Mouse (Mus musculus) CH12F3 (cell line): Measurements from ENCODE around the gene Gad1.

Source experiments
- in situ Hi-C: fragments of 300-500 bp; cut with MboI; formaldehyde crosslinking; loops from 2 replicates; pipeline ENCODE4 v1.14.3; 2020; ENCODE audit warnings: low sequenced_read_pairs

Gad1 gene

DNA sequence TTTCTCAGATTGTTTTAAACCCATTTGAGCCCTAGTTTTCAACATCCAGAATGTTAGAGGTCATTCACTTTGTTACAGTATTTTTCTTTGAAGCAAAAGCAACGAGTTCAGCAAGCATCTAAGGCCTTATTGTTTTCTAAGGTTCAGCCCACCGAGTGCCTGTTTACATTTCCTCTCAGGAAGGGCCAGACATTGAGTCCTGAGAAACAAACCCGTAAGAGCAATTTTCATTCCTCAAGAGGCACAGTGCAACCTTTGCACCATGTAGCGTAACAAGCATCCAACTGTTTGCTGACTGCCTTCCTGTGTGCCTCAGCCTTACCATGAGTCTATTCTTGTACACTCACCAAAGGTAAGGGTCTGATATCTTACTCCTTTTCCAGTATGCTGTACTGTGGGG, at the start of gene Gad1:
TSS of gene Gad1 (plus strand) at position 301 of the 400 bp plus-strand sequence.
- in situ Hi-C loops = no loop called here

DNA sequence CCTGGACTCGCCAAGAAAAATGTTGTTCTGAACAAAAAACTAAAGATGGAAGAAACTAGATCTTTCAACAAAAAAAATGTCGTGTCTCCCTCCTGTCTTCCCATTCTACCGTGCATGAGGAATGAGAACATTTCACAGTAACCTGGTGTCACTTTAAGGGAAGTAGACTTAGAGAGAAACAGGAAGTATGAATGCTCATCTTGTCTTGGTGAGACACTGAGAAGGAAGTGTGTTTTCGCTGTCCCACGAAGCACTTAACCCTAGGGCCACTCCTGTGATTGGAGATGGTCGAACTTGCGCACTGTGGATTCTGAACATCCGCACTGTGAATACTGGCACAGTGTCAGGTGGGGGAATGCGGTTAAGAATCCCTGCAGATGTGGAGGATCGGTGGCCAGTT, 49.4 kb upstream of the Gad1 start:
- in situ Hi-C loops = no loop called here

DNA sequence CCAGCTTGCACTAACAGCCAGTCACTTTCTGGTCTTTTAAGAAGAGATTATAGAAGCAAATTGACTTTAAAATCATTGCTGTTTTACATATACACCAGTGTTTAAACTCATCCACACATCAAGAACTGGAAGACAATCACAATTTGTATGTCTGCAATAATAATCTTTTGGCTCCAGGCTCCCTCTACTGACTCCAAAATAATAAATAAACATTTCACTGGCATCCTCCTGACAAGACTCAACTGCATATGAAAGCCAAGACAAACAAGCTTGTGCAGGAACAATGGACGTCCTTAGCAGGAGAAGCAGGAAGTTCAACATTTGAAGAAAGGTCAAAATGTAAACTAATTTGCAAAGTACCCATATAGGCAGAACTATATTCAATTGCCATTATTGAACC, 47.6 kb upstream of the Gad1 start:
- in situ Hi-C loops = no loop called here

DNA sequence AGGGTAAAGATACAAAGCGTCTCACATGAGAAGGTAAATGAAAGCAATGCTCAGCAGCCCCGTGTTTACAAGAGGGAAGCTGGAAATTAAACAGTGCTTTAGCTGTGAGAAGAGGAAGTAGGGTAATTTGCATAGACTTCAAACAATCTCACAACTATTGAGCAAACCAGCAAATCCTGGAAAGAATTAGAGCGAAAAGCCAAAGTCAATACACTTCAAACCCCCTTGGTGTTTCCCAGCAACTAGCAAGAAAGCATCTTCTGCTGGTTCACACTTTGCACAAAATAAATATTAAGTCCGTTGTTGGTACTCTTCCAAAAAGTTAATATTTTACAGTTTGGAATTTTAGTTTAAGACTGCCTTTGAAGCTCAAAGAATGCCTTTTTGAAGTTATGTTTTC, 47.0 kb upstream of the Gad1 start:
- in situ Hi-C loops = no loop called here

DNA sequence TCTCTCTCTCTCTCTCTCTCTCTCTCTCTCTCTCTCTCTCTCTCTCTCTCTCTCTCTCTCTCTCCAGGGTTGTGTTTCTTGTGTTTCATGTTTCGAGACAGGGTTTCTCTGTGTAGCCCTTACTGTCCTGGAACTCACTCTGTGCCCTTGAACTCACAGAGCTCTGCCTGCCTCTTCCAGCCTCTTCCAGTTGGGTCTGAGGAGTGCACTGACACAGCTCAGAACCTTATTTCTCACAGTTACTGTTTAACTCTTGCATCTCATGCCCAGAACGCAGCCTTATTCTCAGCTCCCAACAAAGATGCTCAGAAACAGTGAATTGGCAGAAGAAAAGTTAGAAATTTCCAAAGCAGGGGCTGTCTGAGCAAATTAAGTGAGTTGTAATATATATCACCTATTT, 46.5 kb upstream of the Gad1 start:
- in situ Hi-C loops = no loop called here

DNA sequence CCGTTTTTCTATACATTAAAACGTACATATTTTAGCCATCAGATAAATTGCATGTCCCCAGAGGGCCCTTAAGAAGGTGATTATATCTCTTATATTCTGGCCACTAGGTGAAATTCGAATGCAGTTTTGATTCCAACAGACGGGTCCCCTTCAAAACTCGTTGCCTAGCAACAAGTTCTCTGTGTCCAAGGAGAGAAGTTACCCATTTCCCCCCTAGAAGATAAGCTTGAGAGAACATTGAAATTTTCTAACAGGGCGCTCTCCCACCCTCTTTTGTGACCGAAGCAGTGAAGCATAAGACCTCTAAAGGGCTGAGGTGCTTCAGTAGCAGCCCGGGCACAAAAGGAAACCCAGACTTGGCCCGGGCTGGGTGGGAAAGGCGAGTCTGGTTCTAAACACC, 44.4 kb upstream of the Gad1 start, which contains the start of gene Erich2:
TSS of gene Erich2 (plus strand) at position 324 of the 400 bp plus-strand sequence.
- in situ Hi-C loops = no loop called here

DNA sequence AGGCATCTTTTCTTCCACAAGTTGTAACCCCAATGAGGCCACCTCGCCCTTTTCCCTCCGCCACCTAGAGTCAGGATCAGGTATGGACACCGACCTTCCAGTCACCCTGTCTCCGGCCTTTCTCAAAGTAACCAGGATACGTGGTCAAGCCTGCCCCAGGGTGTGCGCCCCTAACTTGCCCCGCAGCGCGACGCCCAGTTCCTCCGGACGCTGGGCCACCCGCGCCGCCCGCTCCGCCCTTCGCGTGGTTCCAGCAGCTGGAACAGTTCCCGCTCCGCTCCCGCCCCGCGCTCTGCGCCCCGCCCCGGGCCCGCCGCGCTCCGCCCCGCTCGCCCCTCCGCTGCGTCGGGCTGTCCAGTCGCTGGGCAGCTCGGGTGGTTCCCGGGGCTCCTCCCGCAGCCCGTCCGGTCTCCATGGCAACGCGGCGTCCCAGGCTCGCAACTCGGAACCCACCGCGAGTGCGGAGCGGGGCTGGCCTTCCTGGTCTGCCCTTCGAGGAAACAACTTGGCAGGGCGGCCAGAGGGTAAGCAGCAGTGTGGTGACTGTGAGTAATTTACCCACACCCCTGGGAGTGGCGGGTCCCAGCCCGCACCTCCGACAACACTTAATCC, 43.7 kb upstream of the Gad1 start:
- in situ Hi-C loops = no loop called here

DNA sequence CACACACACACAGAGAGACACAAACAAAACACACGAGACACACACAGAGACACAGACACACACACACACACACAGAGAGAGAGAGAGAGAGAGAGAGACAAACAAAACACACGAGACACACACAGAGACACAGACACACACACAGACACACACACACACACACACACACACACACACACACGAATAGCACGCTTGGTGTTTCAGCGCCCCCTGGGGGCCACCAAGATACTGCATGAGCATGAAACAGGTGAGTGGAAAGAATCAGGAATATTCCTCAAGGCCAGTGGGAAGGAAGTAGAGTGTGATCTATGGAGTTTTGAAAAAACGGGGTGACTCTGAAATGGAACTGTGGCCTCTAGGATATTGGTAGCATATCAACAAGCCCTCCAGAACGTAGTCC, 14.6 kb upstream of the Gad1 start:
- in situ Hi-C loops = loop anchor here (10.0 to 25.0 kb wide), 2 partner anchors 313 to 401 kb away; no protein-coding TSS in a partner anchor

DNA sequence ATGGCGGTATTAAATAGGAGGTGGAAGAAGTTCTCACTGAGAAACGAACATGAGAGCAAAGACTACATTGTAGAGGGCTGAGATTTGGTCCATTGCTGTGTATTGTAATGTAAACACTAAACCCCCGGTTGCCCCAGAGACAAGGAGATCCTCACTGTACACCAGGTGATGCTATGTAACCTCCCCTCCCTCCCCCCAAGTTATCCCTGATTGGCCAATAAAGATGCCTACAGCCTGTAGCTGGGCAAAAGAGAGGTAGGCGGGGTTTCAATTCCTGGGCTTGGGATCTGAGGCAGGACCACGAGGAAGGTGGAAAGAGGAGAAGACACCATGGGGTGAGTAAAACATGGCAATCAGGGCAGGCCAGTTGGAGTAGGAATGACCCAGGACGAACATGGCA, 2.2 kb upstream of the Gad1 start:
- in situ Hi-C loops = no loop called here

DNA sequence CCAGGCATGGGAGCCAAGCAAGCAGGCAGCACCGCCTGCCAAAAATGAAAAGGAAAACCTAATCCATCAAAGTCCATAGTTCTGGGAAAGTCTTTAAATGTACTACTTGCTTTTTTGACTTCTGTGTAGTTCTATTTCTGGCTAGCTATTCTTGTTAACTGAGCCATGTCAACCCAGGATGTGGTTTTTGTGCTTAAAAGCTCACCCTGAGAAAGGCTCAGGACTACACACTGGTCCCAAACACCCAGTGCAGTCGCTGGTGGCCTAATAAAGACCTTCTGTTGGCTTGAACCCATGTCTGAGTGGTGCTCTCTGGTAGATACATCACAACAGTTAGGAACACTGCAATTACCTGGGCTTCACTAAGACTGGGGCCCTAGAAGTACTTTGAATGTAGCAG, 1.4 kb upstream of the Gad1 start:
- in situ Hi-C loops = no loop called here

DNA sequence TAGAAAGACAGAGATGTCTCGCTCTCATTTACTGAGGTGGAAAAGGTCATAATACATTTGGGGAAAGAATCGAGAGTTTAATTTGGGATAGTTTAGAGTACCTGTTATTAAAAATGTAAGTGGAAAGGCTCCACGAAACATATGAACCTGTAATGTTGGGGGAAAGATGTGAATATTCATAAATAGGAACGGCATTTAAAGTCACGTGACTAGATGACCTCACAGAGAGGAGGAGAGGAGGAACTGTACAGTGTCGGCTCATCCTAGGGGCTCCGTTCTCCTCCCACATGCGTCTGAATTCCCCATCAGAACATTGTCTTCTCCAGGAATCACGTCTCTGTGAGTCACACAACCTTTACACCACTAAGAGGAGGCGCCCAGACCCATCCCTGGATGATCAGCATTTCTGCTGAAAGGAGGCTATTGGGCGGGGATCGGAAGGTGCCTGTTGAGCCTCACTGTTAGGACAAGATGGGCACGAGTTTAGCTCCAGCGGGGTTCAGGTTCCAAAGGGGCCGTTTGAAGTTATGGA, 739 bp upstream of the Gad1 start:
- in situ Hi-C loops = no loop called here

DNA sequence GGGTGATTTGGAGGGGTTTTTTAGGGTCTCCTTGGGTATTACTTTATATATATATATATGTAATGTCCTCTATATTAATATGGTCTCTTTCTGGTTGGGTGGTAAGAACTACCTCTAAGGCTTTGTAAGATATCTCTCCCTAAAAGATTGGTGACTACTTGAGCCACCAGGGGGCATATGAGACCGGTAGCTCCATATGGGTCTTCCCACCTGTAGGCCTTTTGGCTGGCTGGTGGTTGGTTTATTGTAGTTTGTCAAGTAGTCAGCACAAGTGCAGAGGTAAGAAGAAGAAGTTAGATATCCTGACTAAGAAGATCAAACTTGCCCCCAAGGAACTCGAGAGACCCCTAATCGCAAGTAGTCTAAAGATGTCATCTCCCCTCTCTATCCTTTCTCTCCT, 954 bp downstream of the Gad1 start:
- in situ Hi-C loops = no loop called here

DNA sequence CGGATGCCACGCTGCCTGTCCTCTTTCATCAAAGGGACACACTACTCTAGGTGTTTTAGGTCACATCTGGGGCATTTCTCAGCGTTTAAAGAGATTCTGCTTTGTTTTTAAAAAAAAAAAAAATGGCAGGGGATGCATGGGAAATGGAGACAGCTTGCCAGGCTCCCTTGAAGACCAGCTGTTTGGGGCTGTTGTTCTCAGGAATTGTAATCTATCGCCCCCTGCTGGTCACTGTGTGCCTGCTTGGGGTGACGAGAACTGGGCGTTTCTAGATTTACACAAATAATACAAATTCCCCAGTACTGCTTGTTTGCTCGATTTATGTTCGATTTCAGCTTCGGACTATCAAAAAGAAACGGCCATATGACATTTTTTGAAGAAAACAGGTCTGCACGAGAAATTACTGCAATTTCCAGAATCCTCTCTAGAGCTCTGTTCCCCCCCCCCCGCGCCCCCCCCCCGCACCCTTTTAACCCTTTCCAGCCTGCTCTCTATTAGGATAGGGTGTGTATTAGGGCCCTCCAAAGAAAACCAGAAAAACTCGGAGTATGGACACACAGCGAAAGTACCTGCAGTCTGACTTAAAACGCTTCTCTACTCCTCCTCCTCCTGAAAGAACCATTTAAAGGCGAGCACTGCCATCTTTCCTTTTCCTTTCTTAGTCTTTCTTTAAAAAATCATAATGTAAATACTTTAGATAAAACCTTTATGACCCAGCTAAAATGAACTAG, 5.4 kb downstream of the Gad1 start:
- in situ Hi-C loops = no loop called here

DNA sequence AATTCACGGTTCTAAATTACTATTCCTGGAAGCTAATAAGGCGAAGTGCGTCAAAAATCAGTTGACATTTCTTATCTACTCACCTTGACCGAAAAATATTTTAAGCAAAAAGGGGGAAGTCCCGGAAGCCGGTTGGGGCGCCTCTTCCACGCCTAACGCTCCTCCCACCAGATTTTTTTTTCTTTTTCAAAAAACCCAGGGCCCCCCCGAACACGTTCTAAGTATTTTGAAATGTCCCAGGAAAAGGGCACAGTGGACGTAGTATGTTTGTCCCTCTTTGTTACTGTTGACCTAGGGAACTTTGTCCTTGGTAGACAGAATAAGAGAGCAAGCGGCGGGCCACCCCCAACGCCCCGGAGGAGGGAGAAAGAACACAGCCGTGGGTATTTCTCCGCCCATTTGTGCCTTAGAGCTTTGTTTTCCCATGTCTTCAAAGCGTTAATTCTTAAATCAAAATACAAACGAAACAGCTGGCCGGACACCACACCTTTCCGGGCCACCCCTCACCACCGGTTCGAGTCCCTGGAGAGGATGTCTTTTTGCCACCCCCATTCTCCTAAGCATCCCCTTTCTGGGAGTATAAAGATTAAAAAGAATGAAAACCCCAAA, 6.1 kb downstream of the Gad1 start:
- in situ Hi-C loops = no loop called here

DNA sequence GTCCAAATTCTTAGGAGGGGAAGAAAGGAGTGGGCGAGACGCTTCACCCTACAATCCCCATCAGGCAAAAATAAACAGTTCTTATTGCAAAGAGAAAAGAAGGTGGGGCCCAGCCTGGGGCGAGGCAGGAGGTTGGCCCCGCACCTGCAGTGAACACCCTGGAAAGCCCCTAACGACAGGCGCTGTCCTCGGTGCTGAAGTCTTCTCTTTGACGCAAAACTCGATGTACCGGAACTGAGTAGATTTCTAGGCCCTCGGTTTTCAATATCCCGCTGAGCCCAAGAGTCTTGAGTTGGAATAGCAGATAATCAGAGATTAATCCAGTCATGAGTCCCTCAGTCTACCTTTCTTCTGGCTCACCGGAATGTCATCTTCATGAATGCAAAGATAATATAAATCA, 6.6 kb downstream of the Gad1 start:
- in situ Hi-C loops = no loop called here

DNA sequence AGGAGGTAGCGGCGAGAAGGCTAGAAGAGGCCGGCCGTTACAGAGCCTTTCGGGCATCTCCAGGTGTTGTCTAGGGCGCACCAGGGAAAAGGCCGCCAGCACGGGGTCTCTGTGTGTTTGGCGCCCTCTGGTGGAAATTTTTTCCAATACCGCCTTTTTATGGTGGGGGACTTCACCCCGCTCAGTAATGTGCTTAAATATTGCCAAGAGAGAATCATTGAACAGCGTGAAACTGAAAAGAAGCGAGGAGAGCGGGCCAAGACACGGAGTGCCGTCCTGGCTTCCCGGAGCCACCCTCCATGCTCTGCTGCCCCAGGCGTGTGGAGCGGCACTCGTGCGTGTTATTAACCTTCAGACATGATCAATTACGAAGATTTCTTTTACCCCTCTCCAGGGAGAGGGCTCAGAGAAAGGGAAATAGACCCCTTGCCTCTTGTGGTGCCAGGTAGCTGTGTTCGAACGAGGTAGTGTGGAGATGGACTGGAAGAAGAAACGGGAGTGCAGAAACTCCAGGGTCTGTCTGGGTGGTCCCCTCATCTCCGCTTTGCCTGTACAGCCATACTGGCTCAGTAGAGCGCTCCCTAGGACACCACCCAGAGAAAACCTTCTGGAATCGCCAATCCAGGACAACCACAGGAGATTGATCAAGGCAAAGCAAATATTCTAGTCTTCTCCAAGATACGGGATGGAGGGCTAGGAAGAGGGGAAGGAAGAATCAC, 8.4 kb downstream of the Gad1 start:
- in situ Hi-C loops = no loop called here

DNA sequence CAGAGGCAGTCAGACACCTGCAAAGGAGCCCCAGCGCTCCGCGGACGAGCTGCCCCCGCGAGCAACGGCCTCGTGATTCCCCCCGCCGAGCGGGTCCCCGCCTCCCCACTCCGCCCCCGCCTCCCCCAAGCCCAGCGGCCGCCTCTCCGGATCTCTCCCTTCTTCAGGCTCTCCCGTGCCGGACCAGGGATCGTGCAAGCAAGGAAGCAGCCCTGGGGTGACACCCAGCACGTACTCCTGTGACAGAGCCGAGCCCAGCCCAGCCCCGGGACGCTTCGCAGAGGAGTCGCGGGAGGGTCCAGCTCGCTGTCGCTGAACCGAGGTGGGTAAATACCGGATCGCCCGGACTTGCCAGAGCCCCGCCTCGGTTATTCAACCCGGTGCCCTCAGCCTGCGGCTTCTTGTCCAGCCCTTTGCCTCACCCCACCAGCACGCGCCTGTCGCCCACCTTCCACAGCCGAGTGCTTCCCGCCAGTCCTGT, 9.2 kb downstream of the Gad1 start:
- in situ Hi-C loops = no loop called here

DNA sequence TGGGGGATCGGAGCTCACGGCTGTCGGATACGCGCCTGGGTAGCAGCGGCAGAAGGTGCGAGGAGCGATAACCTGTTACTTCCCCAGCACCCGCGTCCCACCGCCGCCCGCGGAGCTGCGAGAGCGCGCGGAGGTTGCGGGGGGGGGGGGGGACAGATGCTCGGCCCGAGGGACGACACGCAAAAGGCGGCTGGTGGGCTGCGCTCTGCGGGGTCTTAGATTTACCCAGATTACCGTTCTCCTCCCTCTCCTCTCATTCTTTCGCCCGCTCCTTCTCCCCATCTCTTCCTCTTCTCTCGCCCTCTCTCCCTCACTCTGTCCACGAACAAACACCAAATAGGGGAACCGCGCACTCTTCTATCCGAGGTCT, 9.7 kb downstream of the Gad1 start:
- in situ Hi-C loops = no loop called here

DNA sequence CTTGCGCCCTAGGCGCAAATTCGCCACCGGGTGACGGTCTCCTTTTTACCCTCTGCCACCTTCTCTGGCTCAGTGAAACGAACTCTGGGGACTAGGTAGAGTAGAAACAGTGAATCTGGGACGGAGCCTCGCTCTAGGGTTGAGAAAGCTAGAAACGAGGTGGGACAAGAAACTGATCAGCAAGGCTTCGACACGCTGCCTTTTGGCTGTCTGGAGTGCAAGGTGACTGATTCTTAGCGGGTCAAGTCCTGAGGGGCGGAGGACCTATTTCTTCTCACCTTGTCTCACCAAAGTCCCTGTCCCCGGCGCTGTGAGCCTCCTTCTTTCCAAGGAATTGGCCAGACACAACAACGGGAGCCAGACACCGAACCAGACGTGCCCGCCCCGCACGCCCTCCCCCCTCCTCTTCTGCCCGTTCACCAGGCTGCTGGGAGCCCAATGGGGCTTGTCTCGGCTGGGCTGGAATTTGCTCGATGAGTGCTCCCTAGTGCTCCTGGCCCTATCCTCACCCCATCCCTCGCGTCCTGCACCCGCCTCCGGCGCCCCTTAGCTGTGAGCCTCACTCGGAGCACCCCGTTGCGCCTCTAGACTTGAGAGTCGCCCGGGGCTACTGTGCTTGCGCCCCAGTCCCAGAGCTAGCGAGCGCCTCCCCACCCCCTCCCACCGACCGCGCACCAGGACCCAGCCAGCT, 10.3 kb downstream of the Gad1 start:
- in situ Hi-C loops = no loop called here

DNA sequence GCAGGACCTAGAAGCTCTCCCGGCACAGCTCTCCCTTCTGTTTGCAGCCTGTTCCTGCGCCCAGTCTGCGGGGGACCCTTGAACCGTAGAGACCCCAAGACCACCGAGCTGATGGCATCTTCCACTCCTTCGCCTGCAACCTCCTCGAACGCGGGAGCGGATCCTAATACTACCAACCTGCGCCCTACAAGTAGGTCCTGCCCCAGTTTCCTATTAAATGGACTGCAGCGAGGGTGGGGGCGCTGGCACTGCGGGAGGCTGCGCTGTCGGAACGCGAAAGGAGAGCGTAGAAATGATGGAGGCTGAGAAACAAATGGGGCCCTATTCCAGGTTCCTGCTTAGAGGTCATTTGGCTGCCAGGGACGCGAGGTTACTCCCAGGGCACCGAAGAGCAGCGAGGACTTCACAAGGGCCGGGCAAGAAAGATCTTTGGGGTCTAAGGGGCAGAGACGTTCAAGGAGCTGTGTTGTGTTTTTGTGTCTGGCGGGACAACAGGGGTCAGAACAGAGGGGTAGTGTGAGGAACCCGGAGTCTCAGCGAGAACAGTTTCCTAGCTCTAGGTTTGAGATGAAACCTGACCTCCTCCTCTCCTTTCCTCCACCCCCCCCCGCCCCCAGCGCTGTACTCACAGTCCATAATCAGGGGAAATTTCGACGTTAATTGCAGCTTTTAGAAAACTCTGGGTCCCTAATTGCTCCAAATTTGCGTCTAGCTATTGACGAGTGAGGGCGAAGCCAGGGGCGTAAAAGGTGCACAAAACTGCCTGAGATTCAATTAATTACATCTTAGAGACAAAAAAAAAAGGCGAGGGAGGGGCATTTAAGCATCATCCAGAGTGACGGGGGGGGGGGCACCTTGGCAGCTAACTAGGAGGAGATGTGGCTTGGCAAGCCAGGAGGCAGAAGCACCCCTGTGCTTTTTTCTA, 11.1 kb downstream of the Gad1 start:
- in situ Hi-C loops = no loop called here
